Mouse (Mus musculus) spleen, adult 2 months (tissue): ENCODE measurements around the gene Olfr355.

Experiments used
- CTCF ChIP-seq: fragments of 200-500 bp; IDR thresholded peaks from 2 replicates; pipeline ENCODE4 v1.5.1; 2011; ENCODE audit warnings: mild to moderate bottlenecking, inconsistent platforms; ENCODE audit not compliant: insufficient read depth, insufficient read length, insufficient replicate concordance; ENCODE audit errors: extremely low read depth
- POLR2A ChIP-seq: fragments of 200-500 bp; IDR thresholded peaks from 2 replicates; pipeline ENCODE4 v1.6.1; 2011; ENCODE audit warnings: low read depth, low read length, inconsistent platforms

DNA sequence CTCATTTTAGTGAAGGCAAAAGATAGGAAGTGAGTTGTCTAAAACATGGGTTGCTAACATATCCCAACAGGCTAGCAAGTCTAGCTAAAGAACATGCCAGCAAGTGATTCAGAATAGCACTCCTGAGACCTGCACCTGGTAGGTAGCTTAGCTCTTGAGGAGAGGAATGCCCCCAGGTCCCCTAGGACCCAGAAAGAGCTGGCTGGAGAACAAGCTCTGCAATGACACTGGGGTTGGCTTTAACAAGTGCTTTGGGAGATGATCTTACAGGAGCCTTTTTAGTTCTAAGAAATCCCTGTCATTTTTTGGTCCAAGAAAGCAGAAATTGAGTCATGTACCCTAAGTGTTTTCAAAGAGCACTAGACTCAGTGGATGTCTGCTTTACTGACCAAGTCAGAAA, 23.3 kb downstream of the Olfr355 start, which contains the start of gene Olfr354:
- TF ChIP-seq POLR2A (no peak), CTCF (no peak)
